Comparison of ENCODE assay signal across 9 mouse cellular contexts in the genomic region with DNA sequence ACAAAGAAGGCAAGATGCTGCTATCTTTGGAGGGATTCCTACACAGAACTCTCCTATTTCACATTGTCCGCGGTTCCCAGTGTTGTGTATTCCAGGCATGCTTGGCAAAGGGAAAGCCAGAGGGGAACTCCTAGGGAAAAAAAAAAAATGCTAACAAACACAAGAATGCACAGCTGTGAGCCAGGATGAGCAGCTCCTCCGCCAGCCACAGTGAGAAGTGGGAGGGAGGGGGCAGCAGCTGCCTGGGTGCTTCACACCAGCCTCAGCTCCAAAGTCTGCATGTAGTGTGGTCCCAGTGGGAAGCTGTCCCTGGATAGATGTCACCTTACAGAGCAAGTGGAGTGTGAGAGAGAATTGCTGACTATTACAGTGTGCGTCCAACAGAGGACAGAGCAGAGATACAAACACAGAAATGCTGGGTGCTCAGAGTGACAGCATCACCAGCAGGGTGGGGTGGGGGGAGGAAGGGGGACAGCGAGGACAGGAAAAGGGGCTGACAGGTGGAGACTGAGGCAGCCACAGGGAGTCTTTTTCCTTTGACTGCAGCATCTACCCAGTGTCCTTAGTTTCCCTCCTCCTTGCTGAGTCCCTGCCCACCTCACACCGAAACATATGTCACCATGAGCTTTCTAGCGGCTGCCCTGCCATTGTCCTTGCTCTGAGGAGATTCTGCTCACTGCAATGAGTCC. TPM values are rescaled to one million over a fixed set of nuclear protein-coding genes. Genes with fewer than 3 reads are reported as not detected.
A peak's percentile ranks its signal among the peaks of the same experiment; 100 is the strongest.
DNase-seq lines count a peak whose midpoint lies in the region; ATAC-seq and TF ChIP-seq lines count a peak whose summit lies in the region.
"Had no signal": no experiment of that assay in that cellular context is flagged by ENCODE, and none has a peak within 500 bp of the region (broad histone marks: within the 10 kb centered on the region; RNA-seq: fewer than 3 reads in every experiment).

No protein-coding gene starts in this region.

- no peak for ATAC-seq in lung, postnatal 0 days
- ATAC-seq in limb, embryonic 14.5 days (ENCODE audit: low FRiP score, low read depth): peak; percentile 82
- ATAC-seq in stomach, postnatal 0 days (ENCODE audit: low FRiP score, low TSS enrichment): 0 out of 2 replicates have a peak, but pooled peaks have one; percentile 27
- no peak for ATAC-seq in heart, embryonic 11.5 days (replicated peaks; ENCODE audit: insufficient number of reproducible peaks, low FRiP score, low TSS enrichment)

- no peak for TF ChIP-seq CTCF in lung, postnatal 0 days (IDR thresholded peaks at IDR 0.05)
- TF ChIP-seq CTCF in stomach, postnatal 0 days (IDR thresholded peaks at IDR 0.05; ENCODE audit: low read depth): no peak

- H3K4me2 ChIP-seq in lung, postnatal 0 days (replicated peaks; ENCODE audit: low read depth, low read length): no peak overlapping the region
- H3K4me2 ChIP-seq in limb, embryonic 14.5 days (replicated peaks; ENCODE audit: low read depth, low read length, severe bottlenecking): no peak overlapping the region
- H3K4me2 ChIP-seq in stomach, postnatal 0 days (replicated peaks; ENCODE audit: low read depth): no peak overlapping the region
- H3K4me2 ChIP-seq in heart, embryonic 11.5 days: no peak overlapping the region
- H3K4me2 ChIP-seq: heart, embryonic 15.5 days had no signal

- no peak for TF ChIP-seq POLR2A in limb, embryonic 14.5 days (IDR thresholded peaks at IDR 0.05; ENCODE audit: borderline replicate concordance, extremely low read depth, insufficient read depth, insufficient read length)

- H3K9ac ChIP-seq in lung, postnatal 0 days (replicated peaks; ENCODE audit: low read depth): no peak overlapping the region
- no peak overlapping the region for H3K9ac ChIP-seq in limb, embryonic 14.5 days (ENCODE audit: low read depth, low read length, severe bottlenecking)
- no peak overlapping the region for H3K9ac ChIP-seq in stomach, postnatal 0 days (ENCODE audit: low read length)
- H3K9ac ChIP-seq in heart, embryonic 11.5 days (ENCODE audit: low read depth, low read length): no peak overlapping the region
- H3K9ac ChIP-seq: heart, embryonic 15.5 days had no signal

- H3K27ac ChIP-seq in lung, postnatal 0 days (ENCODE audit: low read length): no peak overlapping the region
- H3K27ac ChIP-seq in limb, embryonic 14.5 days (replicated peaks; ENCODE audit: low read depth, low read length): no peak overlapping the region
- no peak overlapping the region for H3K27ac ChIP-seq in stomach, postnatal 0 days (replicated peaks)
- H3K27ac ChIP-seq in heart, embryonic 11.5 days (ENCODE audit: low read depth, low read length): no peak overlapping the region
- H3K27ac ChIP-seq: heart, embryonic 15.5 days had no signal

- peak; percentile 10 for DNase-seq in embryo, embryonic 10 days (ENCODE audit: low spot score)
- DNase-seq in embryo, embryonic 9.5 days (ENCODE audit: extremely low spot score): no peak
- DNase-seq in lung, postnatal 14 days: peak; percentile 8
- no peak for DNase-seq in lung, postnatal 0 days (ENCODE audit: low spot score)
- peak; percentile 60 for DNase-seq in limb, embryonic 14.5 days (ENCODE audit: low spot score)
- no peak for DNase-seq in stomach, postnatal 0 days (ENCODE audit: low spot score)
- no peak for DNase-seq in ovary, adult 18-20 months (ENCODE audit: low spot score)

- H3K4me1 ChIP-seq in lung, postnatal 0 days (ENCODE audit: insufficient read depth, low read depth, low read length): no peaks in the 10 kb centered on the region
- H3K4me1 ChIP-seq in limb, embryonic 14.5 days (ENCODE audit: control insufficient read depth, insufficient read depth, low read length): no peaks in the 10 kb centered on the region
- no peaks in the 10 kb centered on the region for H3K4me1 ChIP-seq in stomach, postnatal 0 days (replicated peaks; ENCODE audit: control insufficient read depth, insufficient read depth)
- H3K4me1 ChIP-seq in heart, embryonic 11.5 days (ENCODE audit: control insufficient read depth, insufficient read depth, low read length): no peaks in the 10 kb centered on the region

- H3K27me3 ChIP-seq in lung, postnatal 0 days (replicated peaks; ENCODE audit: insufficient read depth, low read length): no peaks in the 10 kb centered on the region
- H3K27me3 ChIP-seq in limb, embryonic 14.5 days (ENCODE audit: control insufficient read depth, insufficient read depth, low read length): peaks cover 28% of the 10 kb centered on the region
- H3K27me3 ChIP-seq in stomach, postnatal 0 days (ENCODE audit: control insufficient read depth, insufficient read depth, low read length): no peaks in the 10 kb centered on the region
- H3K27me3 ChIP-seq in heart, embryonic 11.5 days (ENCODE audit: control insufficient read depth, insufficient read depth, low read length): peaks cover 56% of the 10 kb centered on the region

- no peak for TF ChIP-seq EP300 in lung, postnatal 0 days (IDR thresholded peaks at IDR 0.05)
- no peak for TF ChIP-seq EP300 in stomach, postnatal 0 days (optimal IDR thresholded peaks at IDR 0.05)

- H3K4me3 ChIP-seq in lung, postnatal 0 days (ENCODE audit: low read depth, low read length): no peak overlapping the region
- H3K4me3 ChIP-seq in limb, embryonic 14.5 days (replicated peaks; ENCODE audit: low read length): no peak overlapping the region
- no peak overlapping the region for H3K4me3 ChIP-seq in stomach, postnatal 0 days (ENCODE audit: low read depth, low read length)
- H3K4me3 ChIP-seq in heart, embryonic 11.5 days (ENCODE audit: low read depth, low read length): no peak overlapping the region
- H3K4me3 ChIP-seq: heart, embryonic 15.5 days had no signal

- H3K36me3 ChIP-seq in lung, postnatal 0 days (ENCODE audit: insufficient read depth, low read length): no peaks in the 10 kb centered on the region
- no peaks in the 10 kb centered on the region for H3K36me3 ChIP-seq in limb, embryonic 14.5 days (ENCODE audit: control insufficient read depth, insufficient read depth, low read length)
- H3K36me3 ChIP-seq in stomach, postnatal 0 days (ENCODE audit: control insufficient read depth, insufficient read depth, low read length): no peaks in the 10 kb centered on the region
- no peaks in the 10 kb centered on the region for H3K36me3 ChIP-seq in heart, embryonic 11.5 days (ENCODE audit: control insufficient read depth, insufficient read depth, low read length)
- H3K36me3 ChIP-seq: heart, embryonic 15.5 days had no signal

- no peaks in the 10 kb centered on the region for H3K9me3 ChIP-seq in lung, postnatal 0 days (ENCODE audit: low read length)
- no peaks in the 10 kb centered on the region for H3K9me3 ChIP-seq in limb, embryonic 14.5 days (ENCODE audit: control insufficient read depth, low read length)
- no peaks in the 10 kb centered on the region for H3K9me3 ChIP-seq in stomach, postnatal 0 days (ENCODE audit: control insufficient read depth, low read length)
- H3K9me3 ChIP-seq in heart, embryonic 11.5 days (replicated peaks; ENCODE audit: control insufficient read depth, low read length): no peaks in the 10 kb centered on the region
- H3K9me3 ChIP-seq: heart, embryonic 15.5 days had no signal

- WGBS in lung, postnatal 0 days: 17% methylated on average over 7 of the region's 7 CpGs
- 20% methylated on average over 7 of the region's 7 CpGs for WGBS in limb, embryonic 14.5 days
- WGBS in stomach, postnatal 0 days: 22% methylated on average over 7 of the region's 7 CpGs
- 23% methylated on average over 7 of the region's 7 CpGs for WGBS in heart, embryonic 11.5 days (ENCODE audit: insufficient replicate concordance)

RNA-seq across cellular contexts. Expression of gene Lingo4, which starts 6.2 kb away (rescaled TPM):
- polyA plus RNA-seq in lung, postnatal 0 days (2015; fragmentation: Nextera tagmentation; extraction: Ambion mirVana): 0.26 and 0.42 TPM in 2 replicates
- polyA plus RNA-seq in limb, embryonic 14.5 days (2012; rRNA removed): 0.06 and 0.08 TPM in 2 replicates
- polyA plus RNA-seq in limb, embryonic 14.5 days (2014; fragmentation: Nextera tagmentation; extraction: Ambion mirVana): not detected in 2 replicates
- polyA plus RNA-seq in stomach, postnatal 0 days (2015; fragmentation: Nextera tagmentation; extraction: Ambion mirVana): 0.42 TPM in 2 replicates
- polyA plus RNA-seq in heart, embryonic 11.5 days (2014; fragmentation: Nextera tagmentation; extraction: Ambion mirVana): not detected in 2 replicates

RNA-seq across cellular contexts. Expression of gene Tdrkh, which starts 8.6 kb away (rescaled TPM):
- 2.1 and 4.7 TPM in 2 replicates for polyA plus RNA-seq in lung, postnatal 0 days (2015; fragmentation: Nextera tagmentation; extraction: Ambion mirVana)
- 1.5 and 2.8 TPM in 2 replicates for polyA plus RNA-seq in limb, embryonic 14.5 days (2012; rRNA removed)
- 7.4 and 8.3 TPM in 2 replicates for polyA plus RNA-seq in limb, embryonic 14.5 days (2014; fragmentation: Nextera tagmentation; extraction: Ambion mirVana)
- polyA plus RNA-seq in stomach, postnatal 0 days (2015; fragmentation: Nextera tagmentation; extraction: Ambion mirVana): 3.8 and 4.0 TPM in 2 replicates
- polyA plus RNA-seq in heart, embryonic 11.5 days (2014; fragmentation: Nextera tagmentation; extraction: Ambion mirVana): 8.4 and 8.7 TPM in 2 replicates

RNA-seq across cellular contexts. Expression of gene Rorc, which starts 31.9 kb away (rescaled TPM):
- polyA plus RNA-seq in lung, postnatal 0 days (2015; fragmentation: Nextera tagmentation; extraction: Ambion mirVana): 5.6 and 7.4 TPM in 2 replicates
- 2.3 and 3.0 TPM in 2 replicates for polyA plus RNA-seq in limb, embryonic 14.5 days (2012; rRNA removed)
- polyA plus RNA-seq in limb, embryonic 14.5 days (2014; fragmentation: Nextera tagmentation; extraction: Ambion mirVana): 2.2 and 2.3 TPM in 2 replicates
- 7.5 and 8.8 TPM in 2 replicates for polyA plus RNA-seq in stomach, postnatal 0 days (2015; fragmentation: Nextera tagmentation; extraction: Ambion mirVana)
- 0.41 and 0.44 TPM in 2 replicates for polyA plus RNA-seq in heart, embryonic 11.5 days (2014; fragmentation: Nextera tagmentation; extraction: Ambion mirVana)

RNA-seq across cellular contexts. Expression of gene Mrpl9, which starts 38.6 kb away (rescaled TPM):
- 39.2 and 39.7 TPM in 2 replicates for polyA plus RNA-seq in lung, postnatal 0 days (2015; fragmentation: Nextera tagmentation; extraction: Ambion mirVana)
- 51.7 and 55.9 TPM in 2 replicates for polyA plus RNA-seq in limb, embryonic 14.5 days (2012; rRNA removed)
- polyA plus RNA-seq in limb, embryonic 14.5 days (2014; fragmentation: Nextera tagmentation; extraction: Ambion mirVana): 52.8 and 63.4 TPM in 2 replicates
- 47.6 and 50.7 TPM in 2 replicates for polyA plus RNA-seq in stomach, postnatal 0 days (2015; fragmentation: Nextera tagmentation; extraction: Ambion mirVana)
- 60.8 and 65.5 TPM in 2 replicates for polyA plus RNA-seq in heart, embryonic 11.5 days (2014; fragmentation: Nextera tagmentation; extraction: Ambion mirVana)

RNA-seq across cellular contexts. Expression of gene Oaz3, which starts 39.2 kb away (rescaled TPM):
- polyA plus RNA-seq in lung, postnatal 0 days (2015; fragmentation: Nextera tagmentation; extraction: Ambion mirVana): 0.25 and 0.30 TPM in 2 replicates
- polyA plus RNA-seq in limb, embryonic 14.5 days (2012; rRNA removed): 0.30 and 0.31 TPM in 2 replicates
- 0.26 TPM in 1 of 2 replicates, not detected in the other for polyA plus RNA-seq in limb, embryonic 14.5 days (2014; fragmentation: Nextera tagmentation; extraction: Ambion mirVana)
- polyA plus RNA-seq in stomach, postnatal 0 days (2015; fragmentation: Nextera tagmentation; extraction: Ambion mirVana): 0.21 and 0.28 TPM in 2 replicates
- polyA plus RNA-seq in heart, embryonic 11.5 days (2014; fragmentation: Nextera tagmentation; extraction: Ambion mirVana): 0.29 TPM in 1 of 2 replicates, not detected in the other

Comparison
In these comparisons a context has a peak if more than half of its experiments do, and no peak if none do; other contexts are left out.
1. DNase-seq: peak in embryo, embryonic 10 days (single experiment), lung, postnatal 14 days (single experiment) and limb, embryonic 14.5 days (single experiment); none in embryo, embryonic 9.5 days (single experiment), lung, postnatal 0 days (single experiment), stomach, postnatal 0 days (single experiment) and ovary, adult 18-20 months (single experiment).
2. ATAC-seq: peak in limb, embryonic 14.5 days (single experiment) and stomach, postnatal 0 days (single experiment); none in lung, postnatal 0 days (single experiment) and heart, embryonic 11.5 days (single experiment).